Mouse (Mus musculus) kidney, adult 2 months (tissue): ENCODE measurements around the gene Mmel1.

Experiments
- CTCF ChIP-seq: fragments of 200-500 bp; conservative IDR thresholded peaks from 2 replicates; pipeline ENCODE4 v1.5.1; 2011; ENCODE audit warnings: low read depth, mild to moderate bottlenecking, control low read depth, low read length, moderate library complexity, mixed read lengths; ENCODE audit not compliant: insufficient read depth, insufficient read length
- POLR2A ChIP-seq: fragments of 200-500 bp; IDR thresholded peaks from one replicate; pipeline ENCODE4 v1.6.1; 2011; ENCODE audit warnings: low read depth, low read length, control low read depth

DNA sequence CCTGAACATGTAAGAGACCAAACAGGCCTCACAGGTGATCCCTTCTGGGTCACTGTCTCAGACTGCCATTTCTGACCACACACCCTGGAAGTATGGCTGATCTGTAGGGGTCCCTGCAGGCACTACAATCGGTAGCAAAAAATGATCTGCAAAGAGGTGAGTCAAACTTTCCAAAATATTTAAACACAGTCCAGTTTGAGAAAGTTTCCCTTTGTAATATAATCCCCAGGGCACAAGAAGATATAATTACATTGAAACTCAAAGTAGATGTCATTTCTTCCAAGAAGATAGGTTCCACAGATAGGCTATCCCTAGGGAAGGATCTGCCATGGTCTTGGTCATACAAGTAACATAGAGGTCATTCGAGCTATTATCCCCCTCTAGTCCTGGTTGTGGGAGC, 33.0 kb downstream of the Mmel1 start:
- TF ChIP-seq CTCF, result no peak
- no peak for TF ChIP-seq POLR2A
